Mouse (Mus musculus): ENCODE results near the gene Nova2.

GRCm38 (mm10) chr7:18883991-18884744 is 41.5 kb upstream of the Nova2 start:
- no peak for TF ChIP-seq CTCF (conservative IDR thresholded peaks at IDR 0.05; ENCODE audit: low read length)
- no peak for TF ChIP-seq NANOG (IDR thresholded peaks at IDR 0.05; ENCODE audit: borderline replicate concordance, low read length)

All from E14TG2a.4 (cell line).